Mouse (Mus musculus): Measurements from ENCODE around the gene Tnfrsf1b. TPM values are rescaled to one million over a fixed set of nuclear protein-coding genes. Genes with fewer than 3 reads are reported as not detected.

Gene Tnfrsf1b
- polyA plus RNA-seq, 1 experiment from 2014 or later: 4.1 TPM

DNA sequence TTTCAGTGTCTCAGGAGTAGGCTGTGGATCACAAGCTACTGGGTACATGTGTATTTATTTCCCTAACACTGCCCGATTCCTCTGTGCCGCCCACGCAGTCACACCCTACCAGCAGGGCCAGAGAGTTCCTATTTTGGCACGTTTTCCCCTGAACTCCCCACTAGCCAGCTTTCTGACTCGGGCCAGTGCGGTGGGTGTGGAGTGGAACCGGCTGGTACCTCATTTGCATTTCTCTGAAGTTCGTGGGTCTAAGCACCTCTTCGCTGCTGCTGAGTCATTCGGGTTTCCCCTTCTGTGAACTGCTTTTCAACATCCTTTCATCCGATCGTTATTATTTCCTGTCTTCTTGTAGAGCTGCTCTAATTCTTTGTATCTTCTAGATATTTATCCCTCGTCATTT lies 7.7 kb upstream of the Tnfrsf1b start:
- no peak overlapping the region for H3K9ac ChIP-seq
- no peak overlapping the region for H3K4me3 ChIP-seq (replicated peaks)
- peaks cover 3% of the 10 kb centered on the region; the same call in 1 of the 2 replicates for H3K4me1 ChIP-seq (replicated peaks)
- 22% methylated on average over 13 of the region's 13 CpGs for WGBS (ENCODE audit: insufficient replicate concordance)
- no peaks in the 10 kb centered on the region for H3K9me3 ChIP-seq (replicated peaks)
- H3K36me3 ChIP-seq: no peaks in the 10 kb centered on the region
- no peaks in the 10 kb centered on the region for H3K27me3 ChIP-seq
- no peak overlapping the region for H3K27ac ChIP-seq
- ATAC-seq (ENCODE audit: low read depth) (no peak), DNase-seq (no peak)
- H3K4me2 ChIP-seq: 0 out of 2 replicates have a peak overlapping the region, but pooled peaks have one; percentile 17

DNA sequence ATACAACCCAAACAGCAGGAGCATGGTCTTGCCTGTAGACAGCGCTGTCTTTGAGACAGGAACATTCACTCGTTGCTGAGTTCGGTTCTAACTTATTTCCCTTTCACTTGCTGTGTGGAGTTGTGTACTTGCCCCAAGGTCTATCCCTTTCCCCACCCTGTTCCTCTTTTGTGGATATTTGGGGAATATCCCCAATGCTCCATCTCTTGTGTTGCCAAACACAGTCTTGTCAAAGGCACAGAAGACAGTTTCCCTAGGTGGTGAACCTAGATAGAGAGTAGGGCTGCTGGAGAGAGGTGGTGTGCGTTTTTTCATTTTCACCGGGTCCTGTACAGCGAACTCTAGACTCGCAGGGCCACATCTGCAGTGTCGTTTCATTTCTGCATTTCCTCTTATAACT lies 5.9 kb upstream of the Tnfrsf1b start:
- no peaks in the 10 kb centered on the region for H3K36me3 ChIP-seq
- H3K27me3 ChIP-seq: peaks cover 2% of the 10 kb centered on the region; the same call in 1 of the 2 replicates
- H3K4me2 ChIP-seq: no peak overlapping the region
- no peaks in the 10 kb centered on the region for H3K9me3 ChIP-seq (replicated peaks)
- ATAC-seq (ENCODE audit: low read depth) (no peak), DNase-seq (no peak)
- H3K4me3 ChIP-seq (replicated peaks): no peak overlapping the region
- no peak overlapping the region for H3K9ac ChIP-seq
- 71% methylated on average over 8 of the region's 8 CpGs for WGBS (ENCODE audit: insufficient replicate concordance)
- H3K4me1 ChIP-seq (replicated peaks): peaks cover 3% of the 10 kb centered on the region; the same call in 1 of the 2 replicates
- H3K27ac ChIP-seq: no peak overlapping the region

- no peaks in the 10 kb centered on the region for H3K36me3 ChIP-seq
Observed at GRCm38 (mm10) chr4:145251546-145251945, 4.9 kb upstream of the Tnfrsf1b start.

DNA sequence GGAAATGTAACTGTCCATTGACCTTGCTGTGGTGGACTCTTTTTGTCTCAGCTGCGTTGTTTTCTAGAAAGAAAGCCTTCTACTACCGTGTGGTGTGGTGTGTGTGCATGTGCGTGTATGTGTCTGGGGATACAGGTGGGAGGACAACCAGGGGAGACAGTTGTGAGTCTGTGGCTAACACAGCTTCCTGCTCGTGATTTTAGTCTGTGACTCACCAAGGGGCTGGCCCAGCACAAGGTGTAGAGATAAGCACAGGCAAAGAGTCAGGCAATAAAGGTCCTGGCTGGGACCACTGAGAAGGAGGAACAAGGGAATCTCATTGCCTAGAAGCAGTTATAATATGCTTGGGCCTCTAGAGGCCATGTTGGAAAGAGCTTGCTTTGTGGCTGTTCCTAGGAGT lies 3.3 kb upstream of the Tnfrsf1b start:
- 43% methylated on average over 4 of the region's 4 CpGs for WGBS (ENCODE audit: insufficient replicate concordance)
- no peak for DNase-seq
- Histone ChIP-seq H3K4me1 (replicated peaks) (peaks cover 19% of the 10 kb centered on the region), H3K9me3 (replicated peaks) (no peaks in the 10 kb centered on the region), H3K9ac (no peak overlapping the region), H3K27ac (no peak overlapping the region), H3K27me3 (peaks cover 19% of the 10 kb centered on the region), H3K4me2 (no peak overlapping the region), H3K36me3 (no peaks in the 10 kb centered on the region), H3K4me3 (replicated peaks) (no peak overlapping the region)
- ATAC-seq (ENCODE audit: low read depth): no peak

More at GRCm38 (mm10) chr4:145251546-145251945, 4.9 kb upstream of the Tnfrsf1b start:
- H3K4me1 ChIP-seq (replicated peaks): peaks cover 7% of the 10 kb centered on the region
- no peak overlapping the region for H3K9ac ChIP-seq
- WGBS (ENCODE audit: insufficient replicate concordance): 83% methylated on average over 4 of the region's 4 CpGs
- H3K4me2 ChIP-seq: no peak overlapping the region
- DNase-seq: no peak
- no peaks in the 10 kb centered on the region for H3K9me3 ChIP-seq (replicated peaks)
- H3K27ac ChIP-seq: no peak overlapping the region
- ATAC-seq (ENCODE audit: low read depth): no peak
- peaks cover 8% of the 10 kb centered on the region for H3K27me3 ChIP-seq
- H3K4me3 ChIP-seq (replicated peaks): no peak overlapping the region

DNA sequence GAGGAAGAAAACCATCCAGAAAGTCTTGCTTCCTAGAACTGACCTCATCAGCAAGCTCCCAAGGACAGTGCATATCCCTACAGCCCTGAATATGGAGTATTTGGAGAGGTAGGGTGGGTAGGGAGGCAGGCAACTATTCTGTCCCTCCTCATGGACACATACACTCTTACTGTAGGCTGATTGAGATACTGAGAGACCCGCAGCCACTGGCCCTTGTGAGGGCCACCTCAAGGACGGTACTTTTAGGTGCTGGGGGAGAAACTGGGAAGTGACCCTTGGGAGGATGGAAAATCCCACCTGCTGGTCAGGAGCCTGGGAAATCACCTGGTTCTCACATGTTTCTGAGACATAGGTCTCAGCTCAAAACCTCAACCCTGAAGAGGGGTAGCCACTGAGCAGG lies 886 bp upstream of the Tnfrsf1b start:
- no peak for DNase-seq
- no peaks in the 10 kb centered on the region for H3K36me3 ChIP-seq

DNA sequence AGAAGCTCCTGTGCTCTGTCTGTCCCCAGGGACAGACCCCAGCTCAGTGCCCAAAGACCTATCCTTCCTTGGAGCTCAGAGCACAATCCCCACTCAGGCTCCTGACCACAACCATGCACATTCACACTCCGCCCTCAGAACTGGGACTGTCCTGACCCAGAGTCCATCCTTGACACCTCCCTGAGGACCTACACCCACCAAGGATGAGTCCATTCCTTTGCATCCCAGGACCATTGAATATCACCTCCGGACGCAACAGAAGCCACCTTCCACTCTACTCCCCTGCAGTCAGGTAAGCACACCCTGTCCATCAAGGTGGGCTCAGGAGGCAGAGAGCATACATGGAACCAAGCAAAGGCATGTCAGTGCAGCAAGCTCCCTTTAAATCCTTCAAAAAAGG lies 1.1 kb downstream of the Tnfrsf1b start:
- 72% methylated on average over 3 of the region's 3 CpGs for WGBS (ENCODE audit: insufficient replicate concordance)
- H3K4me2 ChIP-seq: peak overlapping the region; percentile 77
- H3K4me1 ChIP-seq (replicated peaks): peaks cover 28% of the 10 kb centered on the region; the same call in 1 of the 2 replicates
- peak overlapping the region; percentile 62 for H3K4me3 ChIP-seq (replicated peaks)
- ATAC-seq (ENCODE audit: low read depth) (no peak), DNase-seq (no peak)
- no peaks in the 10 kb centered on the region for H3K9me3 ChIP-seq (replicated peaks)
- H3K36me3 ChIP-seq: no peaks in the 10 kb centered on the region
- no peak overlapping the region for H3K27ac ChIP-seq
- no peak overlapping the region for H3K9ac ChIP-seq
- H3K27me3 ChIP-seq: peaks cover 19% of the 10 kb centered on the region

More for the DNA sequence above, 886 bp upstream of the Tnfrsf1b start:
- no peak overlapping the region for H3K4me3 ChIP-seq (replicated peaks)
- peaks cover 19% of the 10 kb centered on the region for H3K27me3 ChIP-seq
- H3K9ac ChIP-seq: no peak overlapping the region
- ATAC-seq (ENCODE audit: low read depth): no peak
- H3K27ac ChIP-seq: no peak overlapping the region
- H3K4me1 ChIP-seq (replicated peaks): peaks cover 22% of the 10 kb centered on the region; the same call in 1 of the 2 replicates
- H3K4me2 ChIP-seq: no peak overlapping the region
- no peaks in the 10 kb centered on the region for H3K9me3 ChIP-seq (replicated peaks)
- 43% methylated on average over 2 of the region's 2 CpGs for WGBS (ENCODE audit: insufficient replicate concordance)

DNA sequence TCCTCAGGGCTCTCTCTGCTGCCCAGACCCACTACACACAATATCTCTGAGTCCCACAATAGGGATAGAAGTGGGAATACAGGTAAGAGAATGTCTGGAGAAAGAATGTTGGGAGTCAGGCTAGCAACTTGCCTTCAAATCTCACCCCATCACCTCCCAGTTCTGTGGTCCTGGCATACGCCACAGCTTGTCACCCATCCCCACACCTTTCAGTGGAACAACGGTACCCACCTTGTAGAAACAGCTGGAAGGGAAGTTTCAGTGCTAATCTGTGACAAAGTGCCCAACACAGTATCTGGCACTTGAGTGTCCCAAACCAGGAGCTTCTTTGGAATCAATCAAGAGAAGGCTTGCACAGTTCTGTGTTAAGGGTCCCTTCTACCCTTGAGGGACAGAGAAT lies 2.0 kb downstream of the Tnfrsf1b start:
- no peak for DNase-seq
- Histone ChIP-seq H3K27me3 (peaks cover 19% of the 10 kb centered on the region), H3K9ac (no peak overlapping the region), H3K9me3 (replicated peaks) (no peaks in the 10 kb centered on the region), H3K4me3 (replicated peaks) (no peak overlapping the region), H3K36me3 (no peaks in the 10 kb centered on the region), H3K4me1 (replicated peaks) (peaks cover 33% of the 10 kb centered on the region; the same call in 1 of the 2 replicates), H3K4me2 (no peak overlapping the region), H3K27ac (no peak overlapping the region)
- 73% methylated on average over 2 of the region's 2 CpGs for WGBS (ENCODE audit: insufficient replicate concordance)
- ATAC-seq (ENCODE audit: low read depth): no peak

GRCm38 (mm10) chr4:145242719-145243350 lies 3.8 kb downstream of the Tnfrsf1b start:
- Histone ChIP-seq H3K4me3 (replicated peaks) (no peak overlapping the region), H3K36me3 (no peaks in the 10 kb centered on the region), H3K27me3 (peaks cover 19% of the 10 kb centered on the region), H3K9me3 (replicated peaks) (no peaks in the 10 kb centered on the region), H3K4me2 (no peak overlapping the region), H3K27ac (no peak overlapping the region), H3K9ac (no peak overlapping the region), H3K4me1 (replicated peaks) (peaks cover 40% of the 10 kb centered on the region; the same call in 1 of the 2 replicates)
- ATAC-seq (ENCODE audit: low read depth) (no peak), DNase-seq (no peak)
- 6% methylated on average over 1 of the region's 1 CpGs for WGBS (ENCODE audit: insufficient replicate concordance)

- WGBS (ENCODE audit: insufficient replicate concordance): 38% methylated on average over 4 of the region's 4 CpGs
- Histone ChIP-seq H3K4me2 (no peak overlapping the region), H3K27me3 (peaks cover 5% of the 10 kb centered on the region), H3K36me3 (no peaks in the 10 kb centered on the region), H3K27ac (peak overlapping the region; percentile 13; the same call in 1 of the 2 replicates), H3K9me3 (replicated peaks) (no peaks in the 10 kb centered on the region), H3K4me1 (replicated peaks) (peaks cover 29% of the 10 kb centered on the region; the same call in 1 of the 2 replicates), H3K4me3 (replicated peaks) (no peak overlapping the region), H3K9ac (no peak overlapping the region)
- DNase-seq (no peak), ATAC-seq (ENCODE audit: low read depth) (peak; percentile 34)
Observed at GRCm38 (mm10) chr4:145240723-145241231, 5.9 kb downstream of the Tnfrsf1b start.

GRCm38 (mm10) chr4:145239049-145239830 lies 7.4 kb downstream of the Tnfrsf1b start:
- 41% methylated on average over 4 of the region's 4 CpGs for WGBS (ENCODE audit: insufficient replicate concordance)
- Histone ChIP-seq H3K9me3 (replicated peaks) (no peaks in the 10 kb centered on the region), H3K4me3 (replicated peaks) (no peak overlapping the region), H3K36me3 (no peaks in the 10 kb centered on the region), H3K4me2 (no peak overlapping the region), H3K4me1 (replicated peaks) (peaks cover 23% of the 10 kb centered on the region; the same call in 1 of the 2 replicates), H3K27me3 (no peaks in the 10 kb centered on the region), H3K27ac (peak overlapping the region; percentile 43), H3K9ac (no peak overlapping the region)
- no peak for DNase-seq
- ATAC-seq (ENCODE audit: low read depth): peak; percentile 33

GRCm38 (mm10) chr4:145236027-145236426 lies 10.6 kb downstream of the Tnfrsf1b start:
- peaks cover 13% of the 10 kb centered on the region; the same call in 1 of the 2 replicates for H3K4me1 ChIP-seq (replicated peaks)
- no peak overlapping the region for H3K4me2 ChIP-seq
- H3K36me3 ChIP-seq: no peaks in the 10 kb centered on the region
- ATAC-seq (ENCODE audit: low read depth): no peak
- 82% methylated on average over 7 of the region's 7 CpGs for WGBS (ENCODE audit: insufficient replicate concordance)
- no peak overlapping the region for H3K9ac ChIP-seq
- DNase-seq: no peak
- H3K27me3 ChIP-seq: no peaks in the 10 kb centered on the region
- no peak overlapping the region for H3K27ac ChIP-seq
- H3K9me3 ChIP-seq (replicated peaks): no peaks in the 10 kb centered on the region
- H3K4me3 ChIP-seq (replicated peaks): no peak overlapping the region

All from liver, embryonic 13.5 days (tissue).